Mouse (Mus musculus): ENCODE results near the gene Lurap1. TPM values are rescaled to one million over a fixed set of nuclear protein-coding genes. Genes with fewer than 3 reads are reported as not detected.

Gene Lurap1
- polyA plus RNA-seq, 1 experiment: 5.7 TPM

GRCm38 (mm10) chr4:116149812-116150155 is 1.4 kb downstream of the Lurap1 start:
- peak overlapping the region; percentile 94 for H3K4me3 ChIP-seq (replicated peaks; ENCODE audit: extremely low read depth, low read depth, low read length)
- peaks cover 15% of the 10 kb centered on the region for H3K4me1 ChIP-seq (ENCODE audit: control insufficient read depth, insufficient read depth, low read length)
- TF ChIP-seq CTCF (IDR thresholded peaks at IDR 0.05; ENCODE audit: insufficient read depth, low read length): no peak
- TF ChIP-seq POLR2A (IDR thresholded peaks at IDR 0.05; ENCODE audit: borderline replicate concordance, extremely low read depth, low read depth, low read length): no peak
- no peak for DNase-seq
- WGBS: 30% methylated on average over 6 of the region's 6 CpGs

GRCm38 (mm10) chr4:116143891-116144717 is 7.0 kb downstream of the Lurap1 start:
- Histone ChIP-seq H3K4me3 (replicated peaks; ENCODE audit: extremely low read depth, low read depth, low read length) (peak overlapping the region; percentile 90), H3K4me1 (ENCODE audit: control insufficient read depth, insufficient read depth, low read length) (peaks cover 8% of the 10 kb centered on the region)
- WGBS: under 1% methylated on average over 45 of the region's 47 CpGs
- TF ChIP-seq POLR2A (IDR thresholded peaks at IDR 0.05; ENCODE audit: borderline replicate concordance, extremely low read depth, low read depth, low read length) (peak; percentile 26; the same call in 1 of the 2 replicates), CTCF (IDR thresholded peaks at IDR 0.05; ENCODE audit: insufficient read depth, low read length) (no peak)
- DNase-seq: peak; percentile 79

GRCm38 (mm10) chr4:116143317-116143811 is 7.8 kb downstream of the Lurap1 start:
- WGBS: 11% methylated on average over 7 of the region's 7 CpGs
- DNase-seq: peak; percentile 45
- Histone ChIP-seq H3K4me1 (ENCODE audit: control insufficient read depth, insufficient read depth, low read length) (peaks cover 8% of the 10 kb centered on the region), H3K4me3 (replicated peaks; ENCODE audit: extremely low read depth, low read depth, low read length) (peak overlapping the region; percentile 90)
- no peak for TF ChIP-seq POLR2A (IDR thresholded peaks at IDR 0.05; ENCODE audit: borderline replicate concordance, extremely low read depth, low read depth, low read length)
- TF ChIP-seq CTCF (IDR thresholded peaks at IDR 0.05; ENCODE audit: insufficient read depth, low read length): no peak

- 76% methylated on average over 7 of the region's 7 CpGs for WGBS
- DNase-seq: no peak
- TF ChIP-seq POLR2A (IDR thresholded peaks at IDR 0.05; ENCODE audit: borderline replicate concordance, extremely low read depth, low read depth, low read length) (no peak), CTCF (IDR thresholded peaks at IDR 0.05; ENCODE audit: insufficient read depth, low read length) (no peak)
- H3K4me3 ChIP-seq (replicated peaks; ENCODE audit: extremely low read depth, low read depth, low read length): no peak overlapping the region
- peaks cover 8% of the 10 kb centered on the region for H3K4me1 ChIP-seq (ENCODE audit: control insufficient read depth, insufficient read depth, low read length)
Measured at GRCm38 (mm10) chr4:116142269-116142668, 8.9 kb downstream of the Lurap1 start.

- H3K4me1 ChIP-seq (ENCODE audit: control insufficient read depth, insufficient read depth, low read length): peaks cover 8% of the 10 kb centered on the region
- 88% methylated on average over 1 of the region's 1 CpGs for WGBS
- no peak overlapping the region for H3K4me3 ChIP-seq (replicated peaks; ENCODE audit: extremely low read depth, low read depth, low read length)
- TF ChIP-seq POLR2A (IDR thresholded peaks at IDR 0.05; ENCODE audit: borderline replicate concordance, extremely low read depth, low read depth, low read length) (no peak), CTCF (IDR thresholded peaks at IDR 0.05; ENCODE audit: insufficient read depth, low read length) (no peak)
- DNase-seq: no peak
Measured at GRCm38 (mm10) chr4:116141736-116142135, 9.4 kb downstream of the Lurap1 start.

GRCm38 (mm10) chr4:116140801-116141574 is 10.2 kb downstream of the Lurap1 start:
- WGBS: 67% methylated on average over 7 of the region's 7 CpGs
- Histone ChIP-seq H3K4me1 (ENCODE audit: control insufficient read depth, insufficient read depth, low read length) (peaks cover 8% of the 10 kb centered on the region), H3K4me3 (replicated peaks; ENCODE audit: extremely low read depth, low read depth, low read length) (no peak overlapping the region)
- TF ChIP-seq POLR2A (IDR thresholded peaks at IDR 0.05; ENCODE audit: borderline replicate concordance, extremely low read depth, low read depth, low read length): no peak
- no peak for TF ChIP-seq CTCF (IDR thresholded peaks at IDR 0.05; ENCODE audit: insufficient read depth, low read length)
- DNase-seq: no peak

- Histone ChIP-seq H3K4me1 (ENCODE audit: control insufficient read depth, insufficient read depth, low read length) (peaks cover 3% of the 10 kb centered on the region), H3K4me3 (replicated peaks; ENCODE audit: extremely low read depth, low read depth, low read length) (no peak overlapping the region)
- no peak for TF ChIP-seq CTCF (IDR thresholded peaks at IDR 0.05; ENCODE audit: insufficient read depth, low read length)
- no peak for TF ChIP-seq POLR2A (IDR thresholded peaks at IDR 0.05; ENCODE audit: borderline replicate concordance, extremely low read depth, low read depth, low read length)
- 64% methylated on average over 13 of the region's 13 CpGs for WGBS
- no peak for DNase-seq
Measured at GRCm38 (mm10) chr4:116137421-116137996, 13.6 kb downstream of the Lurap1 start.

GRCm38 (mm10) chr4:116134990-116135389 is 16.1 kb downstream of the Lurap1 start:
- peak; percentile 28 for DNase-seq

GRCm38 (mm10) chr4:116133126-116133525 is 18.0 kb downstream of the Lurap1 start:
- Histone ChIP-seq H3K4me3 (replicated peaks; ENCODE audit: extremely low read depth, low read depth, low read length) (no peak overlapping the region), H3K4me1 (ENCODE audit: control insufficient read depth, insufficient read depth, low read length) (no peaks in the 10 kb centered on the region)
- no peak for TF ChIP-seq CTCF (IDR thresholded peaks at IDR 0.05; ENCODE audit: insufficient read depth, low read length)
- no peak for TF ChIP-seq POLR2A (IDR thresholded peaks at IDR 0.05; ENCODE audit: borderline replicate concordance, extremely low read depth, low read depth, low read length)
- 84% methylated on average over 4 of the region's 4 CpGs for WGBS
- no peak for DNase-seq

More at GRCm38 (mm10) chr4:116134990-116135389, 16.1 kb downstream of the Lurap1 start:
- TF ChIP-seq POLR2A (IDR thresholded peaks at IDR 0.05; ENCODE audit: borderline replicate concordance, extremely low read depth, low read depth, low read length) (no peak), CTCF (IDR thresholded peaks at IDR 0.05; ENCODE audit: insufficient read depth, low read length) (peak; percentile 33; the same call in 1 of the 2 replicates)
- 21% methylated on average over 2 of the region's 2 CpGs for WGBS
- H3K4me1 ChIP-seq (ENCODE audit: control insufficient read depth, insufficient read depth, low read length): no peaks in the 10 kb centered on the region
- no peak overlapping the region for H3K4me3 ChIP-seq (replicated peaks; ENCODE audit: extremely low read depth, low read depth, low read length)
